Mouse (Mus musculus) G1E (cell line): Measurements from ENCODE around the gene Pcbd1. TPM values are rescaled to one million over a fixed set of nuclear protein-coding genes. Genes with fewer than 3 reads are reported as not detected.

Experiments
- ATAC-seq: 2 replicates; pipeline ENCODE4 v1.8.0; 2016; ENCODE audit warnings: mild to moderate bottlenecking; ENCODE audit not compliant: insufficient number of reproducible peaks, poor library complexity, low FRiP score, severe bottlenecking; ENCODE audit errors: extremely low read depth
- DNase-seq: peaks from one replicate; pipeline ENCODE4 v3.0.0; 2012; ENCODE audit warnings: low spot score
- H3K27me3 ChIP-seq: 2 replicates; pipeline ENCODE4 v1.6.1; 2012; ENCODE audit warnings: mild to moderate bottlenecking, low read length, inconsistent platforms; ENCODE audit not compliant: insufficient read depth
- H3K36me3 ChIP-seq: replicated peaks from 2 replicates; pipeline ENCODE3; 2012; ENCODE audit warnings: mild to moderate bottlenecking, inconsistent platforms
- H3K4me1 ChIP-seq: 2 replicates; pipeline ENCODE4 v1.6.1; 2012; ENCODE audit warnings: low read depth, low read length, inconsistent platforms, mixed read lengths; ENCODE audit not compliant: insufficient read depth
- H3K4me3 ChIP-seq: 2 replicates; pipeline ENCODE4 v1.5.1; 2012; ENCODE audit warnings: low read depth, mild to moderate bottlenecking, inconsistent platforms, low read length, moderate library complexity, mixed read lengths
- H3K9me3 ChIP-seq: replicated peaks from 2 replicates; pipeline ENCODE4 v1.6.1; 2012; ENCODE audit warnings: inconsistent platforms
- CTCF ChIP-seq: IDR thresholded peaks from 2 replicates; pipeline ENCODE4 v1.5.1; 2012; ENCODE audit warnings: low read depth, low read length, inconsistent platforms, mixed read lengths
- GATA1 ChIP-seq: IDR thresholded peaks from 2 replicates; pipeline ENCODE4 v1.6.1; 2012; ENCODE audit warnings: borderline replicate concordance, low read length, inconsistent platforms, mixed read lengths
- GATA2 ChIP-seq: IDR thresholded peaks from 2 replicates; pipeline ENCODE4 v1.6.1; 2012; ENCODE audit warnings: low read depth, low read length, inconsistent platforms, borderline replicate concordance
- POLR2AphosphoS5 ChIP-seq: IDR thresholded peaks from 2 replicates; pipeline ENCODE4 v1.6.1; 2012; ENCODE audit warnings: low read depth, low read length, inconsistent platforms; ENCODE audit not compliant: insufficient replicate concordance
- TAL1 ChIP-seq: conservative IDR thresholded peaks from 2 replicates; pipeline ENCODE4 v1.6.1; 2012; ENCODE audit warnings: low read depth, low read length, inconsistent platforms, mixed read lengths
- polyA plus RNA-seq: library from polyadenylated mRNA; stranded (reverse); fragments of >175 nt; gene quantifications from 2 replicates; pipeline ENCODE4 v1.2.3, GENCODE M21; 2012
- total RNA-seq, 2 experiments: library from RNA; stranded (forward) in 1 of 2; stranded (reverse) in 1 of 2; fragments of 200-1000 nt in 1 of 2; fragments of >200 nt in 1 of 2; fragmentation: Nextera tagmentation in 1 of 2; gene quantifications; 2 replicates each; pipeline ENCODE4 v1.2.3; 2014 to 2017

The Pcbd1 gene
- total and polyA plus RNA-seq, 3 experiments, result not detected

DNA sequence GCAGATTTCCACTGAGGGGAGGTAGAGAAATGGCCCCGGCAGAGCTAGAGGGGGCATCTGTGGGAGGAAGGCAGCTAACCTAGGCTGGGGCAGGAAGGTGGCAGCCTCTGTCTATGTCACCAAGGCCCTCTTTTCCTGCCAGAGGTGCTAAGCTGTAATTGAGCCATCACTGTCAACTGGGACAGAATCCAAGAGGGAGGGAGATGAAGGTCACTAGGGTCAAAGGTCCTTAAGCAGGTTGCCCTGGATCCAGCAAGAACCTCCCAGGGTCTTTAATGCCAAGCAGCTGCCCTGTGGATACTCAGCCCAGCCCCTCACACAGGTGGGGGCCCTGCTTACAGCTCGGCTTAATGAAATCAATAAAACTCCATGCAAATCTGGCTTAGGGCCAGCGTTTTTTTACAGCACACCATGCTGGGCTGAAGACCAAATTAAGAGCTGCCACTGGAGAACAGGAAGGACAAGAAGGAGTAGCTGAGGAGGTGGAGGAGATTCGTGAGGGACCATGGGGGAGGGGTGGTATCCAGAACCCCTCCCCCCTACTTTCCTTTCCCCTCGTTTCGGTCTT, 29.5 kb upstream of the Pcbd1 start:
- no peak for DNase-seq

DNA sequence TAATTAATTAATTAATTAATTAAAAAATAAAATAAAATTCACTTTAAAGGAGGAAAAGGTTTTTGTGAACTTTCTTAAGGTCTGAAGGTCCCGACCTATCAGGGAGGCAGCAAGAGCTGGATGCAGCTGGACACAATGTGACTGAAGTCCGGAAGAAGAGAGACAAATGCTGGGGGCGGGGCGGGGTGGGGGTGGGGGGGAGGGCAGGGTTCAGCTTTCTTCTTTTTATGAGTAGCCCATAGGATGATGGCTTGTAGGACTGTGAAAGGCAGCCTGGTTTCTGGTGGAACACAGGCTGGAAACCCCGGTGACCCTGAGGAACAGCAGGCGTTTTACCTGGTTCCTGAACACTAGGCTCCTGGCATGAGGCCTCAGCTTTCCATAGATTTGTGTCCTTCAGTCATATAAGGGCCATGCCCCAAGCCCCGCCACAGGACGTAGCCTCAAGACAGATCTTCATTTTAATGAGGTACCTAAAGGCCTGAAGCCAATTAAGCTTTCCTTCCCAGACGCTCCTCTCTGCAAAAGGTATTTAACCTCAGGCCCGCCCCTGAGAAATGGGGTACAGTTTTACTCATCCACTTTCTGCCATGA, 25.8 kb upstream of the Pcbd1 start:
- TF ChIP-seq GATA1, result no peak
- no peak for TF ChIP-seq POLR2AphosphoS5
- no peak for TF ChIP-seq GATA2
- TF ChIP-seq CTCF, result no peak
- TF ChIP-seq TAL1, result no peak
- DNase-seq (no peak), ATAC-seq (no peak)
- Histone ChIP-seq H3K9me3 (peaks cover 58% of the 10 kb centered on the region), H3K36me3 (no peaks in the 10 kb centered on the region), H3K27me3 (no peaks in the 10 kb centered on the region), H3K4me1 (no peaks in the 10 kb centered on the region), H3K4me3 (no peak overlapping the region)

More for the DNA sequence above, 29.5 kb upstream of the Pcbd1 start:
- Histone ChIP-seq H3K9me3 (peaks cover 56% of the 10 kb centered on the region), H3K36me3 (no peaks in the 10 kb centered on the region), H3K4me3 (no peak overlapping the region), H3K27me3 (no peaks in the 10 kb centered on the region), H3K4me1 (no peaks in the 10 kb centered on the region)
- TF ChIP-seq POLR2AphosphoS5 (no peak), TAL1 (no peak), CTCF (no peak), GATA2 (no peak), GATA1 (no peak)
- no peak for ATAC-seq

DNA sequence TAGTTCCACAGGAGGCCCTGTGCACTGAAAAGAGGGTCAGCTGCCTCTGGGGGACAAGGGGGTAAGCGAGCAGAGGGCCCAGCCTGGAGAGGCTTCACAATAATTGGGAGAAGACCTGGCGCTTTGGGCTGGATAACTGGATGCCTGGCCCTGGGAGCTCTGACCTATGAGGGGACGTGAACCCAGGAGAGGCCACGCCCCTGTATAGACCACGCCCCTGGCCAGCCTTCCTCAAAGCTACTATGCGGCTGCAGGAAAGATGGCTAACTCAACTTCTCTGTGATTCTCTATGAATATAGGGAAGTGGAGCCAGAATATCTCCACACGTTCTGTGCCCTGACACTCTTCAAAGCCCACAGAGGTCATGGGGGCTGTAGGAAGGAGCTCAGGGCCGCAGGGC, 24.5 kb upstream of the Pcbd1 start:
- Histone ChIP-seq H3K4me1 (no peaks in the 10 kb centered on the region), H3K27me3 (no peaks in the 10 kb centered on the region), H3K36me3 (no peaks in the 10 kb centered on the region), H3K9me3 (peaks cover 56% of the 10 kb centered on the region), H3K4me3 (no peak overlapping the region)
- TF ChIP-seq TAL1 (no peak), POLR2AphosphoS5 (no peak), GATA1 (no peak)
- DNase-seq, result no peak
- ATAC-seq, result no peak

DNA sequence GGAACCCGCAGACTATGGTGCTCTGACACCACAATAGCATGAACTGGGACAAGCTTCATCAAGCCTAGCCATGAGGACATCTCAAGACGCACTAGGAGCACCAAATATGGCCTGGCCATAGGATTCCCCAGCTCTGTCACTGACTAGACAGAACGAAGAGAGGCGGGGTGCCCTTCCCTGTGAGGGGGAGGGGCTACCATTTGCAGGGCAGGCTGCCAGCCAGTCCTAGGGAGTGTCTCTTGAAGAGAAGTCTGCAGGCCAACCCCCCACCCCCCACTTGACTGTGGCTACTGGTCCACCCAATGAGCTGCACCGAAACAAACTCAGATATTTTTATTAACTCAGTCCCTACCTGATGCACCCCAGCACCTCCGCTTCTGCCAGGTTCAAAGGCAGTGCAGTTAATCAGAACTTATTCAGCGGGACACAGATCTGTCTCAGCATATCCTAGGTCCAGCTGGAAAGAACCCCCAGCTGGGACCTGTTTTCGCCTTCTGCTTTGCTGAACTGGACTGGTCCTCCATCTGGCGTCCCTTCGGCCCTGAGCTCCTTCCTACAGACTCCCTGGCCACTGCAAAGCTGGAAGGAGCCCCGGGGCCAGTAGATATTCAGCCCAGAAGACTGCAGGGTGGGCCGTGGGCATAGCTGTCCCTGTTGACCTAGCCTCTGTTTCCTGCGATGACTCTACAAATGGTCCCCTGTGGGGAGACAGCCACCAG, 23.7 kb upstream of the Pcbd1 start:
- no peaks in the 10 kb centered on the region for H3K27me3 ChIP-seq
- DNase-seq (no peak), ATAC-seq (no peak)
- H3K4me1 ChIP-seq, result no peaks in the 10 kb centered on the region
- TF ChIP-seq GATA2 (no peak), POLR2AphosphoS5 (no peak), TAL1 (no peak), CTCF (no peak), GATA1 (no peak)
- H3K36me3 ChIP-seq, result no peaks in the 10 kb centered on the region
- peaks cover 49% of the 10 kb centered on the region for H3K9me3 ChIP-seq
- no peak overlapping the region for H3K4me3 ChIP-seq

DNA sequence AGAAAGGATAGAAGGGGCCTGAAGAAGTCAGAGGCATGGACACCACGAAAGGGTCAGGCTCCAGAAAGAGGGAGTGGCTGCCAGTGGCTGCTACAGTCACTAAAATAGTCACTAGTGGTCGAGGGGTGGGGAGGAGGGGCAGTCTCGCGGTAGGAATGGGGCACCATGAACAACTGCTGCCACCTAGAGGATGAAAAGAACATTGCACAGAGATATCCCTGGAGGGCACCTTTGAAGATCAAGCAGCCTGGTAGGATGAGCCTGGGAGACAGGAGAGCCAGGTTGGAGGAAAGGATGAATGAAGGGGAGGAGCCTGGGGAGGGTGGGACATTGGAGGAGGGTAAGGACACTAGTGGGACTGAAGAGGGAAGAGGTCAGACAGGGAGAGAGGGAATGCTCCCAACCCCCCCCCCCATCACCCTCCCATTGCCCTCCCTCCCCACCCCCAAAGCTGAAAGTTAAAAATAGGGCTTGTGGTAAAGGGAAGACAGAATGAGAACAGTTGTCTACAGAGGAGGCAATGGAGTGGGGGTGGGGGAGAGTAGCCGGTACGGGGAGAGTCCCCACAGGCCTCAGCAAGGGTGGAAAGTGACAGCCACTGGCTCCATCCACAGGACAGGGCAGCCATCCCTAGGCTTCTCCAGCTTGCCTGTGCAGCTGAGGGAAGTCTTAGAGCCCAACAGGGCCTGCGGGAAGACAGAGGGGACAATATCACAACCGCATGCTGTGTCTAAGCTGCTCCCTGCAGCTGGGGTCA, 20.5 kb upstream of the Pcbd1 start:
- TF ChIP-seq GATA2, result no peak
- TF ChIP-seq POLR2AphosphoS5, result no peak
- TF ChIP-seq GATA1, result no peak
- no peak for TF ChIP-seq CTCF
- TF ChIP-seq TAL1, result no peak
- no peak for DNase-seq
- ATAC-seq, result no peak
- no peak overlapping the region for H3K4me3 ChIP-seq
- no peaks in the 10 kb centered on the region for H3K27me3 ChIP-seq
- H3K4me1 ChIP-seq, result no peaks in the 10 kb centered on the region
- no peaks in the 10 kb centered on the region for H3K36me3 ChIP-seq
- peaks cover 44% of the 10 kb centered on the region for H3K9me3 ChIP-seq

DNA sequence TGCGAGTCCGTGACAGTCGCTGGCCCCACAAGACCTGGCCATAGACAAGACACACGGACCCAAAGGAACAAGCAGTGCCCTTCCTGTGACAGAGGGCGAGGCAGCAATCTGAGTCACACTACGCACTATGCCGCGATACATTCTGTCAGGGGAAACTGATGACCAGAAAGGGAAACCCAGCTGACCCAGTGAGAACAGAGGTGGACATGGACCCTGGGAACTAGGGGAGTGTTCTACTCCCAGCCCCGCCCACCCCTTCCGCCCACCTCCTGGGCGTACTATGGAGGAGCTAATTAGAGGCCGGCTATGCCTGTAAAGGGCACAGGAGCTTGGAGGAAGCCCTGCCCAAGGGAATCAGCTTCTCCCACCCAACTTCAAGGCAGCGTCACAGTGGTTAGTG, 19.9 kb upstream of the Pcbd1 start:
- Histone ChIP-seq H3K27me3 (no peaks in the 10 kb centered on the region), H3K36me3 (no peaks in the 10 kb centered on the region), H3K4me3 (no peak overlapping the region), H3K4me1 (no peaks in the 10 kb centered on the region), H3K9me3 (peaks cover 39% of the 10 kb centered on the region)
- DNase-seq (no peak), ATAC-seq (no peak)
- no peak for TF ChIP-seq GATA1
- TF ChIP-seq TAL1, result no peak
- no peak for TF ChIP-seq CTCF
- no peak for TF ChIP-seq POLR2AphosphoS5
- TF ChIP-seq GATA2, result no peak
